Mouse (Mus musculus) kidney, adult 2 months (tissue): ENCODE data around the gene Abcc12. TPM values are rescaled to one million over a fixed set of nuclear protein-coding genes. Genes with fewer than 3 reads are reported as not detected.

ENCODE experiments used
- DNase-seq: peaks from one replicate; pipeline ENCODE4 v3.0.0; 2021
- H3K27ac ChIP-seq: fragments of 200-500 bp; 2 replicates; pipeline ENCODE4 v1.5.1; 2012; ENCODE audit warnings: low read depth, low read length, control low read depth, inconsistent platforms; ENCODE audit not compliant: insufficient read depth
- H3K27me3 ChIP-seq: fragments of 200-500 bp; replicated peaks from 2 replicates; pipeline ENCODE4 v1.6.1; 2012; ENCODE audit warnings: mild to moderate bottlenecking, moderate library complexity, low read length, inconsistent platforms; ENCODE audit not compliant: control insufficient read depth, insufficient read depth
- H3K36me3 ChIP-seq: fragments of 200-500 bp; 2 replicates; pipeline ENCODE4 v1.6.1; 2012; ENCODE audit warnings: mild to moderate bottlenecking, moderate library complexity, low read length, inconsistent platforms; ENCODE audit not compliant: control insufficient read depth, insufficient read depth
- H3K4me1 ChIP-seq: fragments of 200-500 bp; 2 replicates; pipeline ENCODE4 v1.6.1; 2011; ENCODE audit warnings: low read length; ENCODE audit not compliant: control insufficient read depth, insufficient read depth
- H3K4me3 ChIP-seq: fragments of 200-500 bp; 2 replicates; pipeline ENCODE4 v1.5.1; 2011; ENCODE audit warnings: mild to moderate bottlenecking, low read depth, low read length, control low read depth; ENCODE audit not compliant: insufficient read depth
- CTCF ChIP-seq: fragments of 200-500 bp; conservative IDR thresholded peaks from 2 replicates; pipeline ENCODE4 v1.5.1; 2011; ENCODE audit warnings: low read depth, mild to moderate bottlenecking, control low read depth, low read length, moderate library complexity, mixed read lengths; ENCODE audit not compliant: insufficient read depth, insufficient read length
- POLR2A ChIP-seq: fragments of 200-500 bp; IDR thresholded peaks from one replicate; pipeline ENCODE4 v1.6.1; 2011; ENCODE audit warnings: low read depth, low read length, control low read depth
- WGBS: fragments of 180-500 bp; shearing (Covaris S2); methylation state at CpG from one replicate; pipeline ENCODE4 v1.1.7; 2018; 5-methylcytosine and 5-hydroxymethylcytosine counted together
- polyA plus RNA-seq: library from polyadenylated mRNA; depleted of rRNA; stranded (reverse); fragments of >200 nt; gene quantifications from 2 replicates; pipeline ENCODE4 v1.2.3, GENCODE M21; 2012

Abcc12 gene
- polyA plus RNA-seq, 1 experiment, result 0.03 TPM

DNA sequence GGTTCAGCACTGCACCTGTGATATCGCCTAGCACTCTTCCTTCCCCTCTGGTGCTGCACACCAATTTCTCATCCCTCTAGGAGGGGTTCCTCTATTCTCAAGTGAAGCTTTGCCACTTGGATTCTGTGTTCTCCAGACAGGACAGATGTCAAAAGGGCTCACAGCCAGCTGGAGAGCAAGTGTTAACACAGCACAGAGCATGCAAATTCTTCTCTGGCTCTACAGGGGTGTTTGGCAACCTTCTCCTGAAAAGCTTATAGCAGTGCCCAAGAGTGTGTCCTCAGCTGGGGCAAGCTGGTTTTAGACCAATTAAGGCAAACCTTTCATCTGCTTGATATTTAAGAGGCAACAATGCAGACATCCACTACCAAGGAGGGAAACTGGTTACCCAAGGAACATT is 66.3 kb downstream of the Abcc12 start:
- no peak for DNase-seq
- 92% methylated on average over 1 of the region's 1 CpGs for WGBS
- H3K36me3 ChIP-seq, result no peaks in the 10 kb centered on the region
- no peaks in the 10 kb centered on the region for H3K4me1 ChIP-seq
- H3K27ac ChIP-seq, result no peak overlapping the region
- TF ChIP-seq POLR2A (no peak), CTCF (no peak)
- H3K4me3 ChIP-seq, result no peak overlapping the region
- H3K27me3 ChIP-seq, result no peaks in the 10 kb centered on the region

GRCm38 (mm10) chr8:86512886-86513285 is 67.6 kb downstream of the Abcc12 start:
- no peak for TF ChIP-seq CTCF
- no peak for TF ChIP-seq POLR2A
- H3K4me1 ChIP-seq, result no peaks in the 10 kb centered on the region
- WGBS, result 61% methylated on average over 5 of the region's 5 CpGs
- H3K27me3 ChIP-seq, result no peaks in the 10 kb centered on the region
- H3K36me3 ChIP-seq, result no peaks in the 10 kb centered on the region
- H3K4me3 ChIP-seq, result no peak overlapping the region
- DNase-seq, result no peak
- no peak overlapping the region for H3K27ac ChIP-seq

GRCm38 (mm10) chr8:86512131-86512792 is 68.2 kb downstream of the Abcc12 start:
- WGBS, result 63% methylated on average over 10 of the region's 10 CpGs
- Histone ChIP-seq H3K36me3 (no peaks in the 10 kb centered on the region), H3K27me3 (no peaks in the 10 kb centered on the region), H3K4me1 (no peaks in the 10 kb centered on the region), H3K27ac (no peak overlapping the region), H3K4me3 (no peak overlapping the region)
- TF ChIP-seq POLR2A, result no peak
- no peak for TF ChIP-seq CTCF
- DNase-seq, result no peak

DNA sequence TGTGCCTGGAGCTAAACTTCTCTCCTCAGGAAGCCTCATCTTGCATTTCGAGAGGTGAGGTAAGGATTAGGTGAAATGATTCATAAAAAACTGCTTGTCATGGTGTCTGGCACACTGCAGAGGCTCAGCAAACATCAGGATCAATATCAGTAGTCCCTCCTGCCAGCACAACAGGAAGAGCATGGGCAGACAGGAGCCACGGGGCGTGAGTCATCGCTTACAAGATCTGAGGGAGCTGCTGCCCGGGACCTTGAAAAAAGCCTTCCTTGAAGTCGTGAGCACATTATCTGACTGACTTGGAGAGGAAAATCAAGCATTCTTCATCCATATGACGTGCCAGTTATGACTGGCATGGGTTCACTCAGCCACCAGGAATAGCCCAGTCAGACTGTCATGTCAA is 79.1 kb downstream of the Abcc12 start:
- TF ChIP-seq CTCF (no peak), POLR2A (no peak)
- no peaks in the 10 kb centered on the region for H3K27me3 ChIP-seq
- H3K36me3 ChIP-seq, result no peaks in the 10 kb centered on the region
- no peak overlapping the region for H3K4me3 ChIP-seq
- no peak overlapping the region for H3K27ac ChIP-seq
- WGBS, result 57% methylated on average over 7 of the region's 7 CpGs
- H3K4me1 ChIP-seq, result no peaks in the 10 kb centered on the region
- no peak for DNase-seq

- Histone ChIP-seq H3K36me3 (no peaks in the 10 kb centered on the region), H3K4me3 (no peak overlapping the region), H3K4me1 (no peaks in the 10 kb centered on the region), H3K27ac (no peak overlapping the region), H3K27me3 (no peaks in the 10 kb centered on the region; the same call in 1 of the 2 replicates)
- no peak for DNase-seq
- TF ChIP-seq POLR2A (no peak), CTCF (no peak)
- 74% methylated on average over 4 of the region's 4 CpGs for WGBS
These were observed 85.4 kb downstream of the Abcc12 start for GRCm38 (mm10) chr8:86495056-86495455.

DNA sequence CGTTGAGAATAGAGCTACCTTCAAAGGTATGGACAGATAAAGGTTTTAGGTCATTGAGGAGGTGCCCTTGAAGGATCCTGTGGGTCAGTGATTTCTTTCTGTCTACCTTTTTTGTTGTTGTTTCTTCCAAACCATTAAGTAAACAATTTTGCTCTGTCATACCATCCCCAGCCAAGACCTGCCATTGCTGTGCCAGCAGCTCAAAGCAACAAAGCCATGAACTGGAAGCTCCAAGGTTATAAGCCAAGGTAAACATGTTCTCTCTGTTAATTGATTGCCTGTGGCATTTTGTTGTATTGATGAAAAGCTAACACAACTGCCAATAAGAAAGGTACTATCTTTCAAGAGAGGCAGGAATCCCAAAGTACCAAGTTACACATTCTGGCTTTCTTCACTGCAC is 86.6 kb downstream of the Abcc12 start:
- no peaks in the 10 kb centered on the region for H3K36me3 ChIP-seq
- H3K27ac ChIP-seq, result no peak overlapping the region
- no peak overlapping the region for H3K4me3 ChIP-seq
- DNase-seq, result no peak
- 48% methylated on average over 1 of the region's 1 CpGs for WGBS
- no peak for TF ChIP-seq POLR2A
- no peak for TF ChIP-seq CTCF
- H3K27me3 ChIP-seq, result no peaks in the 10 kb centered on the region; the same call in 1 of the 2 replicates
- H3K4me1 ChIP-seq, result no peaks in the 10 kb centered on the region

DNA sequence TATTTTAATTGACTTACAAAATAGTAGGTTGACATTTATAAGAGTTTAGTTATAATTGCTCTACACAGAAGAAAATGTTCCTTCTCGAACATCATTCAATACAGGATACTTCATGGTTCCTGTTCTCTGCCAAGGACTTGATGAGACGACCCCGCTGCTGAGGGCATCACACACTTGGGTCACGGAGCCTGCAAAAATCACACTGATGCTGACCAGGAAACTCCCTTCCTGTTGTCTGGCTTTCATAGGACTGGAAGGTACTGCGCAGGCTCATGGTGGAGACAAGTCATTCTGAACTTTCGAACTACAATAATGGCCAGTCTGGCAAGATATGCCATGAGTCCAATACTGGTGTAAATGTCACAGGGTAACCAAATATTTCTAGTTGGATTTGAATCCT is 95.1 kb downstream of the Abcc12 start:
- no peak for TF ChIP-seq POLR2A
- no peak for TF ChIP-seq CTCF
- Histone ChIP-seq H3K27ac (no peak overlapping the region), H3K4me1 (no peaks in the 10 kb centered on the region), H3K4me3 (no peak overlapping the region), H3K36me3 (no peaks in the 10 kb centered on the region), H3K27me3 (no peaks in the 10 kb centered on the region)
- 83% methylated on average over 6 of the region's 6 CpGs for WGBS
- DNase-seq, result peak; percentile 9
